Mouse (Mus musculus) lung, postnatal 36 days (tissue): Measurements from ENCODE around the gene Nrl.

ENCODE experiments used
- DNase-seq: peaks from one replicate; pipeline ENCODE4 v3.0.0; 2022; ENCODE audit warnings: mixed read lengths

Gene Nrl

DNA sequence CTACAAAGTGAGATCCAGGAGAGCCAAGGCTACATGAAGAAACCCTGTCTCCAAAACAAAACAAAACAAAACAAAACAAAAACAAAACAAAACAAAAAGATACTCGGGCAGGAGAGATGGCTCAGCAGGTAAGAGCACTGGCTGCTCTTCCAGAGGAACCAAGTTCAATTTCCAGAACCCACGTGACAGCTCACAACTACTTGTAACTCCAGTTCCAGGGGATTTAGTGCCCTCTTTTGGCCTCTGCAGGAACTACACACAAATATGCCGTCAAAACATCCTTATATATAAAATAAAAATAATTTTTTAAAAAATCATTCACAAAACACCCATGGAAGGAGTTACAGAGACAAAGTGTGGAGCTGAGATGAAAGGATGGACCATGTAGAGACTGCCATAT is 3.2 kb upstream of the Nrl start:
- DNase-seq: peak; percentile 68

DNA sequence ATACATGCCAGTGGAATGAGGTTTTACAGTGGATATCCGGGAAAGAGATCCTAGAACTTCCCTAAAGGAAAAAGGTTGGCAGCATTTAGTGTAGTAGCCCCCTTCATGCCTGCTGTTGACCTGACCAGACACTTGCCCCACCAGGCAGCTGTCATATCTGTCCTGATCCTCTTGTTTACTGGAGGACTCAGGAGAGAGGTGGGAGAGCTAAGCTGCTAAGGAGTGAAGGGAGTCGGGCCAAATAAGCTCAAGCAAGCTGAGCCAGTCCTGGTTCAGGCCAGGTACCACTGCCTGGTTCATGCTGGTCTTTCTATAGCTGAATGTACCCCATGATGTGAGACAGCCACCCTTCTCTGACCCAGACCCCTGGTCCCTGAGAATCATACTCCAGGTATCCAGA is 1.9 kb upstream of the Nrl start:
- no peak for DNase-seq

DNA sequence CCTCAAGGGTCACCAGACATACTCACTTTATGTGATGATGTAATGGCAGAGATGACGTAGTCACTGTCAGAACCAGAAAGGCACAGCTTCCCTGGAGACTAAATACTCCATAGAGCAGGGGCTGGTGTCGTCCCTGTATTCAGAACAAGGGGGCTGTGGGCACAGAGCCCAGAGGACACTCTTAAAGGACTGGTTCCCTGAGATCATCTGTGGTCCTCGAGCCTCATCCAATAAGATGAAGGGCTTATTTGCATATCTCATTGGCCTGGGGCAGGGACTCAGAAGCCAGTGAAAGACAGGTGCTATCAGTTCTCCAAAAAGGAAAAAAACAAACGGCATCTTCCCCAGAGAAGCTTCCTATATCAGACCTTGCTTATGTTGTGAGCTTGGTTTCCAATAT is 719 bp downstream of the Nrl start:
- no peak for DNase-seq

DNA sequence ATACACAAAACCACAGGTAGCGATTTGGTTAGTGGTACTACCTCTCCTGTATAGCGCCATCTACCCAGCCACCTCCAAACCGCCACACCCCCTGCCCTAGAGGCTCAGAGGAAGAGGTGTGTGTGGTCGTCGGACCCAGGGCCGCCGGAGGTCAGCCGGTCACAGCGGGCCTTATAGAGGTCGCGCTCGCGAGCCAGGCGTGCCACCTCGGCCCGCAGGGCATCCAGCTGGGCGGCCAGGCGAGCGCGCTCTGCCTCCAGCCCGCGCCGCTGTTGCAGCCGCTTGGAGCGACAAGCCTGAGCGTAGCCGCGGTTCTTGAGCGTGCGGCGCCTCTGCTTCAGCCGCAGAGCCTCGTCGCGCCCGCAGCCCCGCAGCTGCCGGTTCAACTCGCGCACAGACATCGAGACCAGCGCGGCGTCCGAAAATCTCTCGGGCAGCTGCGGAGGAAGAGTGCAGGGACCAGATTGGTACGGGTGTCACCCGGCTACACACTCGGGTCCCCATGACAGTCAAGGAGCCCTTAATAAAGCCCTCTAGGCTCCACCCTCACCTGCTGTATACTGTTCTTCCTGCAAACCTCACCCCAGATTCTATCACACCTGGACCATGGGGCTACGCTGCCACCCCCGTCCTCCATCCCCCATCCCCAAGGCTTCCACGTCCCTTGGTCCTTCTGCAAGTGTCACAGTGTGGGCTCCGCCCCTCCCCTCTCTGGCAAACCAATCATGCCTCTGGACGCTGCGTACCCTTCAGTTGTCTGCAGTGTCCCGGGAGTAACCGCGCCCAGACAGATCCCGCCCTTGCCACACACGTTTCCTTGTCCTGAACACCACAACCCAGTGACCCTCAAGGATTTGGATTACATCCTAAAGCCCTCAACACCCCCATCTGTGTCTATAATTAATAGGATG is 4.1 kb downstream of the Nrl start:
- peak; percentile 22 for DNase-seq

DNA sequence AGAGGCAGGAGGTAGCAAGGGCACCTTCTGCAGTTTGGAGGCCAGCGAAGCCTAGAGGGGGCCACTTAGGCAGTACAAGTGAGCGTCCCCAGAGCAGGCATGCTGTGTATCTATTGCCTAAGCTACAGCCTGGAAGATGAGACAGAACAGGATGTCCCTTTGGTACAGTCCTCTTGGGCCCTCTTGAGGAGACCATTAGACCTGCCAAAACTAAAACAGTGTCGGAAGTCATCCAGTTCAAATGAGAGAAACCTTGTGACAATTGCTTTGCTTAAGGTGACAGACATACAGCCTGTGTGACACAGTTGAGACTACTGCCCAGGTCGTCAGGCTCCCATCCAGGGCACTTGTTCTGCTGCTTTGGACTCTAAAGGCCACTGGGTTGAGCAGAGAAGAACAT is 5.2 kb downstream of the Nrl start:
- DNase-seq: no peak

DNA sequence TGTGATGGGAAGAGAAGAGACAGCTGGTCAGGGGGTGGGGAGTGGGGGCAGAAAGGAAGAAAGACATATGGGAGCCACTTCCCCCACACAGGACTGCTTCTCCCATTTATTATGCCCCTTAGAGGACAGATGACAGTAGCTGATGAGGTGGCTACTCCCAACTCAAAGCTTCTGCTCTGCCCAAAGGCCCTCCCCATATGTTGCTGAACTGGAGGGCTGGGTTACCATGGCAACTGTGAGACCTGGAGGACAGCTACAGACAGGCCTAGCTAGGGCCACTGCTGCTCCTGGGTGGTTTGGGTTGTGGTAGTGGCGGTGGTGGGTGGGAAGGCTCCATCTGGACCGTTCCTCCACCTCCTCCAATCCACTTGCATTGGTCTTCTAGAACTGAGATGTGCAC is 5.9 kb downstream of the Nrl start:
- DNase-seq: no peak

DNA sequence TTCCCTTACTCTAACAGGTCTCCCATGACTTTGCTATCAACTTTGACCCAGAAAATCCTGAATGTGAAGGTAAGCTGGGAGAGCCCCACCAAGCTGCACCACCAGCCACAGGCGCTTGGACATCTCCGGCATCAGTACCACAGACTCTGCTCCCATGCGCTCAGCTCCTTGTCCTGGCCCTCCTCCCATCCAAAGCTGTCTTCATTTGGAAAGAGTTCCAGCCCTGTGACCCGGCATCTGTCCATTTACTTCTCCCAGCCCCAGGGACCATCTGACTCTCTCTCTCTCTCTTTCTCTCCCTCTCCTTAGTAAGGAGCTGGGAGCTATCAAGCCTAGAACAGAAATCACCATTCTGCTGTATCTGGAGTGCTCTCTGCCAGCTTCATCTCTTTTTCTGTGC is 8.9 kb downstream of the Nrl start:
- no peak for DNase-seq

DNA sequence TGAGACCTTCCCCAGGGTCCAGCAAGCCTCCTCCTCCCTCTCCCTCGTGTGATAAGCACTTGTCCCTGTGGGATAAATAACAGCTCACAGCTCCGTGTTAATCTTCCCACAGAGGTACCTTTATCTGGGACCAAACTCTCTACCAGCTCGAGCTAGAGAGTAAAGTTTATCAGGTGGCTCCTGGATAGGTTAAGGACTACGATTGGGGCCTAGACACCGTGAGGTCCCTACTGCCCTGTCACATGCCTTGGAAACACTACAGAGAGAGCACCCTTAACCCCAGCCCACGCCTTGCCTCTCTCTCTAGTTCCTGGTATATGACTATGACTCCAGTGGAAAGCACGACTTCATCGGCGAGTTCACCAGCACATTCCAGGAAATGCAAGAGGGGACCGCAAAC is 10.9 kb downstream of the Nrl start:
- no peak for DNase-seq

DNA sequence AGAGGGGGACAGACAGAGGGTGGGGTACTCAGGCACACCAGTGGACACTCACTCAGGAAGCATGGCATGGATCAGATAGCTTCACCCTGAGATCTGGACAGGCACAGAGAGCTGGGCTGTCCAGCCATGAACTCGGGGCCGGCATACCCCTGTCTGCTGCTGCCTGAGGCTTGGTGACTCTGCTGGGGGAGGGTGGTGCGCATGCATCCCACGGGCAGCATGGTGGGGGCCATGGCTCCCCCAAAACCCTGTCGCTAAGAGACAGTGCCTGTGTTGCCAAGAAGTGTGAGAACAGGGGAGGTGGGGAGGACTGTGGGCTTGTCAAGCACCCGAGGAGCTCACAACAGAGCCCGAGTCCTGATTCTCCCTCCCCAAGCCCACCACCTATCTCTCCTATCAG is 13.7 kb downstream of the Nrl start:
- DNase-seq: no peak

DNA sequence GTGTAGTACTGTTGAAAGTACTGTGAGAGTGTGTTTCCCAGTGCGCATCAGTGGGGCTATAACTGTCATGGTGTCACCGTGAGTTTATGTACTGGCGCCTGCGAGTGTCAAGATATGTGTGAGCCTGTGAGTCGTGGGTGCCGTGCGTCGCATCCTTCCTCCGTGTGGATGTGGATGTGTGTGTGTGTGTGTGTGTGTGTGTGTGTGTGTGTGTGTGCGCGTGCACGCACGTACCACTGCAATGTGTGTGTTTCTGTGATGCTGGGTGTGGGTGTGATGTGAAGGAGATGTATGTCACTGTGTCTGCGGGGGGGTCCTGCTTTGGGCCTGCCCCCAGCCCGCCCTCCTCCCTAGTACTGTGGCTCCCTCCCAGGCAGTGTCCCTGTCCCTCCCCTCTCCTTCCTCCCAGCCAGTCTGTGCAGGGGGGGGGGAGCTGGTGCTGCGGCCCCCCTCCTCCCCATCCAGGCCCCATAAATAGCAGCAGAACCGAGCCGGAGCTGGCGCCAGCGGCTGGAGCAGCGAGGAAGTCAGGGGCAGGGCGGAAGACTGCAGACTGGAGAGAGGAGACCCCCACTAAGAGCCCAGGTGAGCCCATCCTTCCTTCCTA is 14.6 kb downstream of the Nrl start, which contains the start of gene Cpne6:
TSS of gene Cpne6 (plus strand) at position 321 of the 607 bp plus-strand sequence.
- no peak for DNase-seq

DNA sequence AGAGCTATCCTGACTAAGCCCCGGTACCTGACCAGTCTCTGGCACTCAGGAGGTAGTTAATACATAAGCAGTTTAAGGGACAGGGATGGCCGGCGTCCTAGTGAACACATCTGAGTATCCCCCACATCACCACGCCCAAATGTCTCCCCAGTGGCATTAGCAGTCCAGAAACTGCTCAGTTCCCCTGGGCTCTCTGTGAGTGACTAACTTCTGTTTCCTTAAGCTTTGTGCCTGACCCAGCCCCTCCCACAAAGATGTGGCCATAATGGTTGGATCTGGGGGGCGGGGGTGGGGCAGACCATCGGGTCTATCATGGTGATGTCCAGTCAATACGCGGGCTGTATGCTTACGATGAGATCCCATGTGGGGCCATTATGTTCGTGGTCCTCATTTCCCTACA is 15.2 kb downstream of the Nrl start:
- DNase-seq: no peak

DNA sequence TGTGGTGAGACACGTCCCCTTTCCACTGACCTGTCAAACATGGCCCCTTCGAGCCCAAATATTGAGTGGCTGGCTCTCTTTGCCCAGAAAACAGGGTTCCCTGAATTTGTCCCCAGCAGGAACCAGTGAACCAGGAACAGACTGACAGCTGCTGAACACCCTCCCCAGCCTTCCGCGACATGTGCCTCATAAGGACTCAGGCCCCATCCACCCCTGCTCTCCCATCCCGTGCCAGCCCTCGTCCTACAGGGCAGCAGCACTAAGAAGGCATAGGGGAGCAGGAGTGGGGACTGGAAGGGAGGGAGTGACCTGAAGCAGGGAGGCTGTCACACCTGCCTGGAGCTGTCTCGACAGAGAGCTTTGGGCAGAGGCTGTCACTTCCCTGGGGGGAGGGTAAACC is 17.0 kb downstream of the Nrl start:
- DNase-seq: no peak

DNA sequence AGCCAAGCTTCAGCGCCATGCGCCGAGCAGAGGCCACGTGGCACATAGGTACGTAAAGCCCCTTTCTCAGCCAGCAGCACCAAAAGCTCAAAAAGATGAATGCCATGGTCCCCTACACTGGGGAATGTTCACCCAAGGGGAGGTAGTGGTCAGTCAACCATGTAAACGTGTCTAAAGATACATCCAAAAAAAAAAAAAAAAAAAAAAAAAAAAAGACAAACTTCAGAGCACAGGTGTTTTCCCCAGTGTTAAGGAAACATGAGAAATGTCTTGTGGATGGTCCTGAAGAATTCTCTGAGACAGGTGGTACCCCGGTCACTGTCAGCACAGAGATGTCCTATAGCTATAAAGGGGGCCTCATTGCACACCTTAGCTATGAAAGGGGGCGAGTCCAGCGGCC is 19.2 kb downstream of the Nrl start:
- no peak for DNase-seq

DNA sequence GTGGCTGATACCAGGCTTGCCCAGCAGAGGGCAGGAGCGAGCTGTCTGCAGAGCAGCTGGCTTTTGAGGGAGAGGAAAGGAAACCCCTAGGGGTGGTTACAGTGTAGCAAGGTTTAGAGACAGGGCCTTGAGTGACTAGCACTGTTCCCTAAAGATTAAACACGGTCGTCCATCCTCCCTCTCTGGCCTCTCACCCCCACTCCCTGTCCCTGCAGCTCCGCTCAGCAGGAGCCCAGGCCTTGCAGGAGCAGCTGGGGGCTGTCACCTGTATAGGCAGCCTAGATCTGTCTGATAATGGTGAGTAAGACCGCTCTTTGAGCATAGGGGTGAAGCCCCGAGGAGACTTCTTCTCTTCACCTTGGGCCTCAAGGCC is 27.3 kb downstream of the Nrl start:
- peak; percentile 88 for DNase-seq

DNA sequence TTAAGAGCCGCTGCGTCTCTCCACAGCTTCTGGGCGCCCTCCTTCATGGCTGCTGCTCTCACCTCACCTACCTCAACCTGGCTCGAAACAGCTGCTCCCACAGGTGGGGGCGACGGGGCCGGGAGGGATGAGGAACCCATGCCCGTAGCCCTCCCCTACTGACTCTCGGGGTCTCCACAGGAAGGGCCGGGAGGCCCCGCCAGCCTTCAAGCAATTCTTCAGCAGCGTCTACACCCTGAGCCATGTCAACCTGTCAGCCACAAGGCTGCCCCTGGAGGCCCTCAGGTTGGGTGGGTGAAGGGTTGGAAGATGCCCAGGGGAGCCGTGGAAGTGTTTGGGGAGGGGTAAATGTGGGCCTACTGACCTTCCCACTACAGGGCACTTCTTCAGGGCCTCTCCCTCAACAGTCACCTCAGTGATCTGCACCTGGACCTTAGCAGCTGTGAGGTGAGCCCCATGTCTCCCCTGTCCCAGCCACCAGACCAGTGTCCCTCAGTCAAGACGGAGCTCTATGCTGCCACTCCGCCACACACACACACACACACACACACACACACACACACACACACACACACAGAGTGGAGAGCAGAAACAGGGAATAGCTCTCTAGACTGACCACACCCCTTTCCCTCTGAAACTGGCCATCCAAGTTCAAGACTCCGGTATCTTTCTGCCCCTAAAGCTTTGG is 27.9 kb downstream of the Nrl start:
- no peak for DNase-seq

DNA sequence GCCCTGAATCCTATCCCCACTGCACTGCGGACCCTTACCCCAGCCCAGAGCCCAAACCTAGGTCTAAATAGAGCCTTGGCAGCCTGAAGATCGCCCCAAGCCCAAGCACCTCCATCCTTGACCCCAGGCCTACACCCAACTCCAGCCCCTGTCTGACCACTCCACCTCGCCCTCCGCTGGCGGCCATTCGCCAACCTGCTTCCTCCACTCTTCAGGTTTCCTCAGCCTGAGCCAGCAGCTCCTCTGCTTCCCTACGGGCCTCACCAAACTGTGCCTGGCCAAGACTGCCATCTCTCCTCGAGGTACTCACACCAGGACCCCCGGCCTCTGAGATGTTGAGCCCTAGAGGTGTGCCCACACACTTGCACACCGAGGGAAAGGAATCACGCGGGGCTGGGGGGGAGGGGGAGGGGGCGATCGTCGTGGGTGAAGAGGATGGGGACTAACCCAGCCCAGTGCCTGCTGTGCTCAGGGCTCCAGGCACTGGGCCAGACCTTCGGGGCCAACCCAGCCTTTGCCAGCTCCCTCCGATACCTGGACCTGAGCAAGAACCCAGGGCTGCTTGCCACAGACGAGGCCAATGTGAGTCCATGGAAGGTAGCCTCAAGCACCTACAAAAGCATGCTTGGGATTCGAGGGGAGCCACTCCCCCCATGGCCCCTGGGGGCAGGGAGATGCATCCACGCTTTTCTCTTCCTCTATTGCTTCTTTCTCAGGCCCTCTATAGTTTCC is 29.1 kb downstream of the Nrl start:
- no peak for DNase-seq

DNA sequence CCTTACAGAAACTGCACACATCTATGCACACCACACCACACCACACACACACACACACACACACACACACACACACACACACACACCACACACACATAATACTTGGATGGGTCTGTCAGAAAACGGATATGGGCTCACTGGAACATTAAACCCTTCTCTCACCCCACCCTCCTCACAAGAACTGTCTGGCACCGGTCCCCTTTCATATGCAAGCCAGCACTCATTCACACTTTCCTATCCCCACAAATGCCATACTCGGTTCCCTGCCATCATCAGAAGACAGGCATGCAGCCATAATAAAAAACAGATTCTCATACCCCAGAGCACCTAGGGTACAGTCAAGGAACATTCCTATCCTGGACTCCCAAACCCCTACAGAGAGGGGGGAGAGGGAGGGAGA is 32.7 kb downstream of the Nrl start:
- DNase-seq: no peak

DNA sequence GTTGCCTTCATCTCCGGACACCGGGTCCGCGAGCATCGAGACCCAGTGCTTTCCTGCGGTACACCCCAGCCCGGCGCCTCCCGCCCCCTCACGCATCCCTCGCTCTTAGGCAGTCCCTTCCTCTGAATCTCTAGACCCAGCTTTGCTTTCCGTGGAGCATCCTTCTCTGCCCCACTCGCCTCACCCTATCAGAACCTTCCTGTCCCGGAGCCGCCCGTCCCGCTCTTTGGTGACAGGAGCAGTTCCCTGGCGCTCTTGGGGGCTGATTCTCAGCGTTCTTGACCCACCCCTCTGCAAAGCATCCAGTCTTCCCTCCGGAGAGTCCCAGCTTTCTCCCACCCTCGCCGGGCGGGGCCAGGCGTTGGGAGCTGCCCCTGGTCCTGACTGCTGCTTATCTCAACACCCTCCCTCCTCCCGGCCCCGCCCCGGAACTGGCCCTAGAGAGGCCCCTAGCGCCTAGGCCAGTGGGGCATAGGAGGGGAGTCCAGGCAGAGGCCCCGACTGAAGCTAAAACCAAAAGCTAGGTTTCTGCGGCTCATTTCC is 33.4 kb downstream of the Nrl start:
- DNase-seq: peak; percentile 57

DNA sequence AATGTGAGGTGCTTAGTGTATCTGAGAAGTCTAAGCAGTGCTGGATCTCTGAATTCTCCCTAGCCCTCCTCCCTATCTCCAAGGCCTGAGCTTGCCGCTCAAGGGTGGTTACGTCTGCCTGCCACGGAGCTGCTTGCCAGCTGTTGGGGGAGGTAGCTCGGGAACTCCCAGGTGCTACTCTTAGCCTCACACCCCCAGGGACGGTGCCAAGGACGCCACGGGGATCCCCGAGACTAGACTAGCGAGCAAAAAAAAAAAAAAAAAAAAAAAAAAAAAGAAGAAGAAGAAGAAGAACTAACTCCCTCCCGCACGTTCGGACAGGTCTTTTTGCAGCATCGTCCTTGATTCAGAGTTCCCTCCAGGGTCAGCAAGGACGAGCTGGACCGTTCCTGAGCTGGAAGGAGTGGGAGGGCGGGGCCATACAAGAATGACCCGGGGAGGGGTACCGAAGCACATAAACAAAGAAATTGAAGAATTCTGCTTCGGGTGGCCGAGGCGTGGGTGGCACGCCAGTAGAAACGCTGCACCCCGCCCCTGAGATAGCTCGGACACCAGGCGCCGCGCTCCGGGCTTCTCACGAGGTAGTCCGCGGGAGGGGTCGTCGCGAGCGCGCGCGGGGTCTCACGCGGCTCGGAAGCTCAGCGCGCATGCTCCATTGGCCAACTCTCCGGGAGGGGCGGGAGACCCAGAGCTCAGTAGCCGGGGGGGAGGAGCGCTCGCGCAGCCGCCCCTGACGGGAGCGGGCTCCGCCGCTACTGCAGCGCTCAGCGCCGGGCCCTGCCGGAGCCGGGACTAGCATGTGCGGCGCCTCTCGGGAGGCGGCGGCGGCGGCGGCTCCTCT is 34.2 kb downstream of the Nrl start, which contains the start of gene Carmil3:
TSS of gene Carmil3 (plus strand) at position 291 of the 841 bp plus-strand sequence.
- peak; percentile 53 for DNase-seq

DNA sequence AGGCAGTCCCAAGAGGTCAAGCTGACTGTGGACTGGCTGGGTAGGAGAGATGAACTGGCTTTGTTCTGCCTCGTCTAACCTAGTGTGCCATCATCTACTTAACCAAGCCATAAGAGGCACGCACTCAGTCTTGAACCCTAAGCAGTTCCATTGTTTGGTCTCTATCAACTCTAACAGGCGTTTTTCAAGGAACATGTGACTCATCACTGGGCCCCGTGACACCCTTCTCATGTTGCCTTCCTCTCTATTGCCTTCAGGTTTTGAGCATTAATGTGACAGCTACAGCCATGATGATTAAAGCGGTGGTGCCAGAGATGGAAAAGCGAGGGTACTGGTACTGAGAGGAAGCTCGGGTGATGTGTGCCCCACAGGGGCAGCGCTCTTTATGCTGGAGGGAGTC is 37.9 kb downstream of the Nrl start:
- no peak for DNase-seq

DNA sequence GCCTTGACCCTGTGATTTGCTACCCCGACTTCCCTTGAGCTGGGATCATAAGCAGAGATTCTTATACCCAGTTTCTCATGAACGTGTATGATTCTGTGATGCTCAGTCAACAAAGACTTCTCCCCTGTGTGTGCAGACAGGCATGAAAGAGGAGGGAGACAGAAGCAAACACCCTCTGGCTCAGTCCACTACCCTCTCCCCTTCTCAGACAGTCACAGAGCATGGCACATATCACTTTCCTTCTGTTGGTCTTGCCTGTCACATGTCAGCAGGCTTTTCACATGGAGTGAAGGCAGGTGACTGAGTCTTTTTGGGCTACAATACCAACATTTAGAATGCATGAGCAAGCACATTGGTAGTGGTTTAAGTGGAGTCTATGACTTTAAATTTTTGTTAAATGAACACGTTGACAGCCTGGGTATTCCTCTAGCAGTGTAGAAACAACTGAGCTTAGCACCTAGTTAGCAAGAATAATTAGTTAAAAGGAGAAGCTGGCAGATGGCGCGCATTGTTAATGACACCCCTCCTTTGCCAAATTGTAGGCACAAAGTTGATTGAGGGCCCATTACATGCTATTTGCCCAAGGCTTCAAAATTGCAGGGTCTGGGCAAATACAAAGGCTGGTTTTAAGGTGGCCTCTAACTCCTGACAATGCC is 40.2 kb downstream of the Nrl start:
- DNase-seq: no peak
